Mouse (Mus musculus) heart, postnatal 14 days (tissue): ENCODE results near the gene Adam1b. TPM values are rescaled to one million over a fixed set of nuclear protein-coding genes. Genes with fewer than 3 reads are reported as not detected.
"Not testable (repeated sequence)": the region's sequence is repeated elsewhere in the genome, so short reads cannot be mapped to it uniquely, and the experiment has no call there.

ENCODE experiments used
- DNase-seq, 2 experiments: peaks; one replicate each; pipeline ENCODE4 v3.0.0; 2021 to 2022
- intact Hi-C: fragments of 180-260 bp; cut with DNase I; formaldehyde crosslinking; loops from one replicate; pipeline ENCODE4 v1.15.1; 2025
- total RNA-seq, 2 experiments: library from RNA; stranded (reverse); gene quantifications; 2 replicates each; pipeline ENCODE4 v1.2.3; 2021

Gene Adam1b
- total RNA-seq, 2 experiments from 2014 or later = not detected

DNA sequence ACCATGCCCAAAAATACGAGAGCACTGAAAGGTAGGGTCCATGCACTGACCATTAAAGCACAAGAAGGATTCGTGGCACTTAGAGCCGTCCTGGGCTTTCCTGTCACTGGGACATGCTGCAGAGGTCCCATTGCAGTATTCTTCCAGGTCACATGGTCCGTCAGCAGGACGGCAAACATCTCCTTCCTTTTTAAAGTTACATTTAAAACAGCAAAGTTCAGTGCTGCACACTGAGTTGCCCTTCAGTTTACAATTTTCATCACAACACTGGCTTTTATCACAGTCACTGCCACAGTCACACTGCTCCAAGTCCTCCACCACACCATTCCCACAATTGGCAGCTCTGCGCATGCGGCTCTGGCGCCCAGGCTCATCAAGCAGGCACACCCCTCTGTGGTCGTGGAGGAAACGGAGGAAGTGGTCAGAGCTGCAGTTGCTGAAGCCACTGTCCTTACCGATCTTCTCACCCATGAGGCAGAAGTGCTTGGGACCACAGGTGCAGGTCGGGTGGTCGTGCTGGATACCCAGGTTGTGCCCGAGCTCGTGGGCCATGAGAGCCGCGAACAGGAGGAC is 1.7 kb downstream of the Adam1b start:
- DNase-seq, intact Hi-C loops: not testable (repeated sequence)

- intact Hi-C loops = no loop called here
- DNase-seq = no peak
These were observed 2.5 kb downstream of the Adam1b start for GRCm38 (mm10) chr5:121500719-121501118.

DNA sequence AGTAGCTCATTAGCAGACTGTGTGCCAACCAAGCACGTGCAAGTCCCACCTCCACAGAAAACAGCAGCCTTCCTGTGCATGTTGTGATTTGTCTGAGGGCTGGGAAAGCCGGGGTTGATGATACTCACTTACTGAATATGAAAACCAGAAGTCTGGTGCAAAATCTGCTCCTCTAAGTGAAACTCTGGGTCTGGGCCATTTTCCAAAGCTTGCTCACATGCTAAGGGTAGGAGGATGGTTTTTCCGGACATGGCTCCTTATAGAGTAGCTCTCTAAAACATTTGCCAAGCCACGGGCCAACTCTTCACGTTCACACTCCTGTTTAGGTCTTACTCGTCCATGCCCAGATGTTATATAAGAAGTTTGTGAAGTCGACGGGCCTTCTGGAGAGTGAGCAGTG is 9.9 kb downstream of the Adam1b start:
- intact Hi-C loops = no loop called here
- no peak for DNase-seq

DNA sequence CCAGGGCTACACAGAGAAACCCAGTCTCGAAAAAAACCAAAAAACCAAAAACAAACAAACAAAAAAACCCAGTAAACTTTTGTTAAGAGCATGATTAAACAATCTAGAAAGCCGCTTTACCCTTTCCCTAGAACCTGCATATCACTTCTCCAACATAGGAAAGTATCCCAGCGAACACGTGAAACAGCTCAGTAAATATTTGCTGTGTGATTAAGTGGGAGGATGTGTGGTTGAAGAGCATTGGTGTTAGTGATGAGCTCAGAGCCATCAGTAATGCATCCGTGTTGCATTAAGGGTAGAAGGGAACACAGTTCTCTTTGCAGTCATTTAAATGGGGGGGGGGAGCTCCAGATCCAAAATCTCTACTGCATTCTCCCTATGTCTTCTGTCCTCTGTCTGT is 18.4 kb downstream of the Adam1b start:
- intact Hi-C loops = no loop called here
- no peak for DNase-seq

GRCm38 (mm10) chr5:121477680-121478079 is 25.6 kb downstream of the Adam1b start:
- peak in 1 of 2 experiments; percentile 55 for DNase-seq

DNA sequence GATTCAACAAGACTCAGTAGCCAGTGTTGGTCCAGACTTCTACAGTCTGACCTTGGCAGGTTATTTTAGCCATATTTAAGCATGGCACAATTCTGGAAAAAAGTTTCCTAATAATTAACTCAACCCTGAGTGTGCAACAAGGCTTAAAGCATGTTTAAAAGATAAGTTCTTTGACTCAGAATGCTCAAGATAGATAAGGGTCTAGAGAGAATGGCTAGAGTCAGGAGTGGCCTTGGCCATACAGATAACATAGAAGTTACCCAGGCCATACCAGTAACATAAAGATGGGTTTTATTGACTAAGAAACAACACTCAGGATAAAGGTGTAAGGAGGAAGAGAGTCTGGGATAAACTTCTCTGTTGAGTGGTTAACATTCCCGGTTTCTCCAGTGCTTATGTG is 27.2 kb downstream of the Adam1b start:
- intact Hi-C loops = loop anchor here (5.0 kb wide), 1 partner anchor 34 kb away; no protein-coding TSS in a partner anchor
- no peak for DNase-seq

More at GRCm38 (mm10) chr5:121477680-121478079, 25.6 kb downstream of the Adam1b start:
- intact Hi-C loops = loop anchor here (1.0 to 5.0 kb wide), 2 partner anchors 27 to 35 kb away; no protein-coding TSS in a partner anchor

GRCm38 (mm10) chr5:121474610-121475009 is 28.6 kb downstream of the Adam1b start:
- intact Hi-C loops = loop anchor here (5.0 kb wide), 1 partner anchor 32 kb away; no protein-coding TSS in a partner anchor
- DNase-seq = no peak

- intact Hi-C loops = no loop called here
- no peak for DNase-seq
These were observed 30.8 kb downstream of the Adam1b start for GRCm38 (mm10) chr5:121472411-121472810.

GRCm38 (mm10) chr5:121469566-121469965 is 33.7 kb downstream of the Adam1b start:
- DNase-seq = no peak
- intact Hi-C loops = no loop called here

GRCm38 (mm10) chr5:121463601-121464250 is 39.5 kb downstream of the Adam1b start:
- intact Hi-C loops = no loop called here
- DNase-seq = no peak

GRCm38 (mm10) chr5:121462967-121463366 is 40.3 kb downstream of the Adam1b start:
- intact Hi-C loops = no loop called here
- no peak for DNase-seq

DNA sequence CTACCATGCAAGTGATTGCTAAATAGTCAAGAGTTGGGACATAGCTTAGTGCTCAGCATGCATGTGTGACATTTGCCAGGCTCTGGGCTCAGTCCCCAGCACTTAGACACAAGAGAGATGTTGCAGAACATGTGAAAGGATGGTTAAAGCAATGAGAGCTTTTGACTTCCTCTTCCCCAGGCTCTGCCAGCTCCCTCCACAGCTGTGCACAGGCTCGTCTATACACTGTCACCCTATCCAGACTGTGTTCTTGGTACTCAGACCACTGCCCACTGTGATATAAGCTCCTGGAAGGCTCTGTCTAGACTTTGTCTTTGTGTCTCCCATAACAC is 41.1 kb downstream of the Adam1b start:
- DNase-seq = no peak
- intact Hi-C loops = no loop called here

- intact Hi-C loops = no loop called here
- DNase-seq = no peak
These were observed 41.7 kb downstream of the Adam1b start for GRCm38 (mm10) chr5:121461339-121462170.

GRCm38 (mm10) chr5:121455510-121456265 is 47.5 kb downstream of the Adam1b start:
- intact Hi-C loops = no loop called here
- no peak for DNase-seq

- DNase-seq = no peak
- intact Hi-C loops = loop anchor here (5.0 kb wide), 1 partner anchor 148 kb away; no protein-coding TSS in a partner anchor
These were observed 48.8 kb downstream of the Adam1b start for GRCm38 (mm10) chr5:121454503-121454782.

DNA sequence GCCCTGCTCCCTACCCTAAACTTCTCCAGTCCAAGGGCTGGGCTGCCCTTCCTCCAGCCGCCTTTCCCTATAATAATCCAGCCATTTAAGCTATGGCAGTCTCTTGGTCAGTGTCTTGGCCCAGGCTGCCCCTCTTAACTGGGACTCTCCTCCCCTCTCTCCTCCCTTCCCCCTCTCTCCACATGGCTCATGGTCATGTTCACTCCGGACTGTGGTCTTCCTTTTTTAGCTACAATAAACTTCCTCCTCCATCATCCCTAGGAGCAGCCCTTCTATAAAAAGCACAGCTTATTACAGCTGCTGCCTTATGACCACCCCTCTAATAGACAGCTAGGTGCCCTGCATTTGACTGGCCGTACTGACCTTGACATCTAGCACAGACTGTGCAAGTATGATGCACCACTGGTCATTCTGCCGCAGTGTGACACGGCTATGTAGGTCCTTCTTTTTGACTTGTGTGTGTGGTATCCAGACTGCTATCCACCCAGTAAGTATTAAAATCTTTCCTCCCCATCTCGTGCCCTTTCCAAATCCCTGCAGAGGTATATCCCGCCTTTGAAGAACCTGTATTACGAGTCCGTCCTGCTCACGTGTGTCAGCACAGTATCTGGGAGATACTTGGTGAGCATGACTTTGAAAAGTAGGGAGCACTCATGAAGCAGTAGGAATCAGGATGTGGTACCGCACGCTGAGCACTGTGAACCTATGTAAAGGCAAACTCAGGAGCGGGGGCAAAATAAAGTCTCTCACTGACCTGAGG is 49.3 kb downstream of the Adam1b start:
- intact Hi-C loops = loop anchor here (5.0 kb wide), 1 partner anchor 148 kb away; no protein-coding TSS in a partner anchor
- DNase-seq = no peak

DNA sequence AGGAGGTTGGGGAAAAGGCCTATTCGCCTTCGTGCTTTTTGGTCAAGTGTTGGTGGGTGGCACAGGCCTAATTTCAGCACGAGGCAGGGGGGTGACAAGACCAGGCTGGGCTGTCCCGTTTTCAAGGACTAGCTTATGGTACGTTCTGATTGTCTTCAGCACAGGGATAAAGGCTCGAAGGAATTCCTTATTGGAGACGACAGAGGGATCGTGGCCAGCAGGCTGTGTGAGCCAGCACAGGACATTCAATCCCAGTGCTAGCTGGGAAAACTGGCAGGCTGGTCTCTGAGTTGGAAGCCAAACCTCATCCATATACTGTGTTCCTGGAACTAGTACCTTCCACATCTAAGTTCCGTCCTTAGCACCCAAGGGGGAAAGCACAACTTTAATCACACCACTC is 50.3 kb downstream of the Adam1b start:
- DNase-seq = peak in 1 of 2 experiments; percentile 67
- intact Hi-C loops = loop anchor here (5.0 kb wide), 1 partner anchor 149 kb away; no protein-coding TSS in a partner anchor

GRCm38 (mm10) chr5:121452026-121452869 is 51.0 kb downstream of the Adam1b start, which contains the start of gene Erp29:
TSS of gene Erp29 (minus strand) at chr5:121452506.
- DNase-seq = peak; percentile 100
- intact Hi-C loops = loop anchor here (5.0 kb wide), 1 partner anchor 150 kb away; no protein-coding TSS in a partner anchor

- peak; percentile 19 to 45 for DNase-seq
- intact Hi-C loops = loop anchor here (2.0 to 5.0 kb wide), 2 partner anchors 53 to 151 kb away; no protein-coding TSS in a partner anchor
These were observed 51.6 kb downstream of the Adam1b start, which contains the start of gene Tmem116 for GRCm38 (mm10) chr5:121451644-121452025. TSS of gene Tmem116 (plus strand) at chr5:121451893.
